Mouse (Mus musculus) heart, embryonic 16.5 days (tissue): ENCODE data around the gene Abca4. TPM values are rescaled to one million over a fixed set of nuclear protein-coding genes. Genes with fewer than 3 reads are reported as not detected.
"Not testable (repeated sequence)": the region's sequence is repeated elsewhere in the genome, so short reads cannot be mapped to it uniquely, and the experiment has no call there.

Source experiments
- ATAC-seq: fragments of 200-750 bp; cut with Nextera tagmentation; replicated peaks from 2 replicates; pipeline ENCODE4 v1.8.0; 2017; ENCODE audit warnings: moderate number of reproducible peaks; ENCODE audit not compliant: insufficient read depth, low FRiP score; ENCODE audit errors: extremely low read depth
- H3K27ac ChIP-seq: fragments of 300-500 bp; sonication (generic); 2 replicates; pipeline ENCODE4 v1.5.1; 2014; ENCODE audit warnings: mild to moderate bottlenecking, low read length, control low read depth, moderate library complexity
- H3K27me3 ChIP-seq: fragments of 300-500 bp; sonication (generic); 2 replicates; pipeline ENCODE4 v1.6.1; 2014; ENCODE audit warnings: low read length, mixed read lengths; ENCODE audit not compliant: control insufficient read depth, insufficient read depth
- H3K36me3 ChIP-seq: fragments of 300-500 bp; sonication (generic); 2 replicates; pipeline ENCODE4 v1.6.1; 2014; ENCODE audit not compliant: control insufficient read depth, insufficient read depth
- H3K4me1 ChIP-seq: fragments of 300-500 bp; sonication (generic); 2 replicates; pipeline ENCODE4 v1.6.1; 2014; ENCODE audit warnings: low read length, mixed read lengths; ENCODE audit not compliant: control insufficient read depth, insufficient read depth
- H3K4me2 ChIP-seq: fragments of 300-500 bp; sonication (generic); 2 replicates; pipeline ENCODE4 v1.6.1; 2014; ENCODE audit warnings: low read depth, mild to moderate bottlenecking, control low read depth, low read length
- H3K4me3 ChIP-seq: fragments of 300-500 bp; sonication (generic); 2 replicates; pipeline ENCODE4 v1.5.1; 2014; ENCODE audit warnings: mild to moderate bottlenecking, control low read depth, low read length
- H3K9ac ChIP-seq: fragments of 300-500 bp; sonication (generic); 2 replicates; pipeline ENCODE4 v1.6.1; 2014; ENCODE audit warnings: low read length, control low read depth
- H3K9me3 ChIP-seq: fragments of 300-500 bp; sonication (generic); replicated peaks from 2 replicates; pipeline ENCODE4 v1.6.1; 2016; ENCODE audit warnings: low read length; ENCODE audit not compliant: control insufficient read depth
- WGBS: fragments of 180-500 bp; shearing (Covaris S2); extraction: QIAGEN DNeasy Blood & Tissue Kit; methylation state at CpG from one replicate; pipeline ENCODE4 v1.1.7; 2014; 5-methylcytosine and 5-hydroxymethylcytosine counted together
- polyA plus RNA-seq: library from polyadenylated mRNA; unstranded; fragments of >200 nt; fragmentation: Nextera tagmentation; extraction: Ambion mirVana; gene quantifications from 2 replicates; pipeline ENCODE4 v1.2.1, GENCODE M21; 2015

Abca4 gene
- polyA plus RNA-seq, 1 experiment from 2014 or later: 3.4 TPM

- Histone ChIP-seq H3K27ac (peak overlapping the region; percentile 87), H3K4me1 (peaks cover 25% of the 10 kb centered on the region), H3K4me3 (no peak overlapping the region), H3K9me3 (no peaks in the 10 kb centered on the region), H3K4me2 (no peak overlapping the region), H3K27me3 (no peaks in the 10 kb centered on the region), H3K9ac (no peak overlapping the region), H3K36me3 (no peaks in the 10 kb centered on the region)
- 53% methylated on average over 11 of the region's 11 CpGs for WGBS
- ATAC-seq: no peak
Observed at GRCm38 (mm10) chr3:122072646-122073571, 28.7 kb downstream of the Abca4 start.

- peak overlapping the region; percentile 87 for H3K27ac ChIP-seq
- no peak for ATAC-seq
- no peaks in the 10 kb centered on the region for H3K9me3 ChIP-seq
- no peak overlapping the region for H3K9ac ChIP-seq
- WGBS: 68% methylated on average over 5 of the region's 5 CpGs
- H3K36me3 ChIP-seq: no peaks in the 10 kb centered on the region
- H3K4me2 ChIP-seq: no peak overlapping the region
- H3K27me3 ChIP-seq: no peaks in the 10 kb centered on the region
- H3K4me3 ChIP-seq: no peak overlapping the region
- peaks cover 30% of the 10 kb centered on the region for H3K4me1 ChIP-seq
Observed at GRCm38 (mm10) chr3:122073595-122073994, 29.4 kb downstream of the Abca4 start.

- Histone ChIP-seq H3K9me3 (no peaks in the 10 kb centered on the region), H3K4me2 (peak overlapping the region; percentile 45), H3K9ac (peak overlapping the region; percentile 61), H3K4me3 (0 out of 2 replicates have a peak overlapping the region, but pooled peaks have one; percentile 8), H3K36me3 (no peaks in the 10 kb centered on the region), H3K27ac (peak overlapping the region; percentile 87), H3K27me3 (no peaks in the 10 kb centered on the region), H3K4me1 (peaks cover 30% of the 10 kb centered on the region)
- WGBS: 16% methylated on average over 10 of the region's 10 CpGs
- no peak; the same call in 1 of the 2 replicates for ATAC-seq
Observed at GRCm38 (mm10) chr3:122074334-122074733, 30.1 kb downstream of the Abca4 start.

GRCm38 (mm10) chr3:122078141-122078540 is 33.9 kb downstream of the Abca4 start:
- Histone ChIP-seq H3K4me1 (peaks cover 25% of the 10 kb centered on the region), H3K9ac (no peak overlapping the region), H3K36me3 (no peaks in the 10 kb centered on the region), H3K27ac (peak overlapping the region; percentile 72), H3K4me2 (no peak overlapping the region), H3K4me3 (no peak overlapping the region), H3K9me3 (no peaks in the 10 kb centered on the region), H3K27me3 (no peaks in the 10 kb centered on the region)
- ATAC-seq: peak; percentile 83
- WGBS: 22% methylated on average over 6 of the region's 6 CpGs

- H3K27me3 ChIP-seq: no peaks in the 10 kb centered on the region
- H3K4me3 ChIP-seq: no peak overlapping the region
- peaks cover 15% of the 10 kb centered on the region for H3K4me1 ChIP-seq
- ATAC-seq: no peak
- no peak overlapping the region for H3K4me2 ChIP-seq
- no peak overlapping the region for H3K9ac ChIP-seq
- H3K27ac ChIP-seq: peak overlapping the region; percentile 53; the same call in 1 of the 2 replicates
- H3K9me3 ChIP-seq: no peaks in the 10 kb centered on the region
- WGBS: 72% methylated on average over 6 of the region's 6 CpGs
- no peaks in the 10 kb centered on the region for H3K36me3 ChIP-seq
Observed at GRCm38 (mm10) chr3:122079172-122079571, 34.9 kb downstream of the Abca4 start.

- H3K4me1 ChIP-seq, H3K4me3 ChIP-seq, H3K4me2 ChIP-seq, H3K9me3 ChIP-seq, H3K27ac ChIP-seq, H3K9ac ChIP-seq, H3K27me3 ChIP-seq, H3K36me3 ChIP-seq, ATAC-seq: not testable (repeated sequence)
- WGBS: 81% methylated on average over 8 of the region's 8 CpGs
Observed at GRCm38 (mm10) chr3:122081634-122082033, 37.4 kb downstream of the Abca4 start.

GRCm38 (mm10) chr3:122082338-122082737 is 38.1 kb downstream of the Abca4 start:
- Histone ChIP-seq H3K4me2 (no peak overlapping the region), H3K4me1 (peaks cover 4% of the 10 kb centered on the region; the same call in 1 of the 2 replicates), H3K9me3 (no peaks in the 10 kb centered on the region), H3K27me3 (no peaks in the 10 kb centered on the region), H3K4me3 (no peak overlapping the region), H3K27ac (no peak overlapping the region), H3K36me3 (no peaks in the 10 kb centered on the region), H3K9ac (no peak overlapping the region)
- no peak for ATAC-seq
- 69% methylated on average over 7 of the region's 7 CpGs for WGBS

GRCm38 (mm10) chr3:122085157-122085989 is 41.1 kb downstream of the Abca4 start:
- H3K9me3 ChIP-seq: no peaks in the 10 kb centered on the region
- WGBS: 76% methylated on average over 18 of the region's 18 CpGs
- H3K4me3 ChIP-seq: no peak overlapping the region
- H3K27me3 ChIP-seq: no peaks in the 10 kb centered on the region
- no peak for ATAC-seq
- H3K4me1 ChIP-seq: peaks cover 13% of the 10 kb centered on the region
- H3K9ac ChIP-seq: no peak overlapping the region
- no peaks in the 10 kb centered on the region for H3K36me3 ChIP-seq
- no peak overlapping the region for H3K27ac ChIP-seq
- H3K4me2 ChIP-seq: no peak overlapping the region
